Mouse (Mus musculus): ENCODE measurements around the gene Sbk2. TPM values are rescaled to one million over a fixed set of nuclear protein-coding genes. Genes with fewer than 3 reads are reported as not detected.

The Sbk2 gene
- total and polyA plus RNA-seq, 3 experiments: 0.10 to 0.30 TPM; not detected in 1

- TF ChIP-seq TCF12 (IDR thresholded peaks at IDR 0.05; ENCODE audit: low read depth, low read length): peak; percentile 49
- TF ChIP-seq USF2 (conservative IDR thresholded peaks at IDR 0.05; ENCODE audit: low read depth, low read length): no peak
- no peak for TF ChIP-seq ETS1 (conservative IDR thresholded peaks at IDR 0.05; ENCODE audit: low read depth, low read length)
- TF ChIP-seq MXI1 (IDR thresholded peaks at IDR 0.05; ENCODE audit: low read depth, low read length): peak; percentile 25
- no peak for TF ChIP-seq JUND (conservative IDR thresholded peaks at IDR 0.05; ENCODE audit: low read depth, low read length)
- 0 out of 2 replicates have a peak, but pooled peaks have one; percentile 16 for TF ChIP-seq MAX (IDR thresholded peaks at IDR 0.05; ENCODE audit: low read length)
- TF ChIP-seq MEF2A (IDR thresholded peaks at IDR 0.05; ENCODE audit: borderline replicate concordance, low read depth, low read length): no peak
- TF ChIP-seq SMC3 (IDR thresholded peaks at IDR 0.05; ENCODE audit: low read depth, low read length): no peak
- TF ChIP-seq ZNF384 (IDR thresholded peaks at IDR 0.05; ENCODE audit: low read depth, low read length): no peak
- peak; percentile 86 for TF ChIP-seq POLR2A (IDR thresholded peaks at IDR 0.05; ENCODE audit: low read depth, low read length)
- TF ChIP-seq BHLHE40 (IDR thresholded peaks at IDR 0.05; ENCODE audit: low read depth, low read length): no peak; the same call in 1 of the 2 replicates
- TF ChIP-seq POLR2AphosphoS2 (IDR thresholded peaks at IDR 0.05; ENCODE audit: low read depth, low read length): no peak; the same call in 1 of the 2 replicates
- TF ChIP-seq CHD1 (IDR thresholded peaks at IDR 0.05; ENCODE audit: low read depth, low read length): no peak
- TF ChIP-seq NRF1 (IDR thresholded peaks at IDR 0.05; ENCODE audit: low read depth, low read length): peak; percentile 50; the same call in 1 of the 2 replicates
- no peak for TF ChIP-seq ZC3H11A (IDR thresholded peaks at IDR 0.05; ENCODE audit: low read depth, low read length)
- peak; percentile 89 for TF ChIP-seq NELFE (IDR thresholded peaks at IDR 0.05; ENCODE audit: low read depth, low read length)
- TF ChIP-seq JUN (IDR thresholded peaks at IDR 0.05; ENCODE audit: insufficient read depth, low read depth, low read length): no peak
- peak; percentile 31; the same call in 1 of the 2 replicates for TF ChIP-seq MAZ (IDR thresholded peaks at IDR 0.05; ENCODE audit: low read depth, low read length)
- TF ChIP-seq CHD2 (IDR thresholded peaks at IDR 0.05; ENCODE audit: low read length): peak; percentile 92
- TF ChIP-seq E2F4 (IDR thresholded peaks at IDR 0.05; ENCODE audit: insufficient replicate concordance, low read depth, low read length): no peak
- no peak for TF ChIP-seq RAD21 (IDR thresholded peaks at IDR 0.05; ENCODE audit: low read depth, low read length)
- TF ChIP-seq ZKSCAN1 (IDR thresholded peaks at IDR 0.05; ENCODE audit: borderline replicate concordance, low read depth, low read length): no peak
- peak; percentile 64; the same call in 1 of the 2 replicates for TF ChIP-seq KAT2A (IDR thresholded peaks at IDR 0.05; ENCODE audit: insufficient replicate concordance, low read length)
- no peak for TF ChIP-seq EP300 (IDR thresholded peaks at IDR 0.05; ENCODE audit: low read length)
- no peak for TF ChIP-seq CTCF (conservative IDR thresholded peaks at IDR 0.05 in 1 of 2, IDR thresholded peaks at IDR 0.05 in 1 of 2; ENCODE audit: low read depth in 2 of 2, low read length in 2 of 2)
- peak; percentile 91 for TF ChIP-seq ELF1 (IDR thresholded peaks at IDR 0.05; ENCODE audit: low read depth, low read length)
- TF ChIP-seq MYC (IDR thresholded peaks at IDR 0.05; ENCODE audit: low read depth, low read length): no peak; the same call in 1 of the 2 replicates
- TF ChIP-seq RCOR1 (conservative IDR thresholded peaks at IDR 0.05; ENCODE audit: low read depth, low read length): no peak
- TF ChIP-seq TBP (conservative IDR thresholded peaks at IDR 0.05; ENCODE audit: low read depth, low read length): peak; percentile 56; the same call in 1 of the 2 replicates
- TF ChIP-seq UBTF (IDR thresholded peaks at IDR 0.05; ENCODE audit: low read depth, low read length): no peak
- no peak for TF ChIP-seq IRF4 (IDR thresholded peaks at IDR 0.05; ENCODE audit: low read depth, low read length)
- TF ChIP-seq USF1 (IDR thresholded peaks at IDR 0.05; ENCODE audit: low read depth, low read length): no peak
- no peak; the same call in 1 of the 2 replicates for TF ChIP-seq GABPA (IDR thresholded peaks at IDR 0.05; ENCODE audit: insufficient replicate concordance, low read depth, low read length)
- TF ChIP-seq SIN3A (IDR thresholded peaks at IDR 0.05; ENCODE audit: low read length): peak; percentile 48; the same call in 1 of the 2 replicates
- TF ChIP-seq MAFK (IDR thresholded peaks at IDR 0.05; ENCODE audit: insufficient replicate concordance, low read length): no peak
- peak; percentile 78 for TF ChIP-seq HCFC1 (IDR thresholded peaks at IDR 0.05; ENCODE audit: low read depth, low read length)
- peak; percentile 53; the same call in 1 of the 2 replicates for TF ChIP-seq ZMIZ1 (IDR thresholded peaks at IDR 0.05; ENCODE audit: low read depth, low read length)
- TF ChIP-seq PAX5 (IDR thresholded peaks at IDR 0.05; ENCODE audit: low read length): no peak
- Histone ChIP-seq H3K4me2 (ENCODE audit: insufficient read depth, low read depth, poor library complexity, severe bottlenecking) (peak within 1 kb of the TSS; percentile 72), H3K79me2 (replicated peaks; ENCODE audit: control insufficient read depth, extremely low read depth, insufficient read depth, poor library complexity, severe bottlenecking) (no peaks in the 10 kb centered on the region), H3K9ac (ENCODE audit: insufficient read depth, low read depth) (peak within 1 kb of the TSS; percentile 96), H3K4me3 (replicated peaks in 1 of 3; ENCODE audit: low read depth in 2 of 3, low read length in 2 of 3, poor library complexity in 1 of 3) (peak within 1 kb of the TSS; percentile 76 to 86 (median 84)), H3K9me3 (replicated peaks; ENCODE audit: low read length) (no peaks in the 10 kb centered on the region), H3K27me3 (replicated peaks) (no peaks in the 10 kb centered on the region), H3K4me1 (ENCODE audit: control insufficient read depth in 1 of 2, insufficient read depth in 2 of 2) (peaks cover 11 to 19% of the 10 kb centered on the region in 2 experiments), H3K36me3 (replicated peaks in 1 of 2; ENCODE audit: control insufficient read depth in 1 of 2, insufficient read depth in 1 of 2, low read length in 1 of 2) (peaks cover 26 to 33% of the 10 kb centered on the region in 2 experiments), H3K27ac (ENCODE audit: insufficient read depth, low read depth) (peak within 1 kb of the TSS; percentile 47)
- in situ Hi-C loops (cut with MboI; ENCODE audit: low pct_ligation_motif_present, low pct_unique_long_range_greater_than_20kb, low sequenced_read_pairs) (no loop called here), dilution Hi-C loops (cut with MboI; ENCODE audit: extremely low pct_ligation_motif_present, extremely low pct_unique_long_range_greater_than_20kb, low sequenced_read_pairs) (no loop called here)
- DNase-seq (ENCODE audit: extremely low read depth): peak; percentile 92
Observed at GRCm38 (mm10) chr7:4915007-4915665, 49.1 kb downstream of the Sbk2 start, which contains the start of gene Zfp628. TSS of gene Zfp628 (plus strand) at chr7:4915217.
